ENCODE assay signal across 7 mouse cellular contexts in genomic region chr17:83527651-83528381, GRCm38 (mm10). TPM values are rescaled to one million over a fixed set of nuclear protein-coding genes. Genes with fewer than 3 reads are reported as not detected.
DNase-seq lines count a peak whose midpoint lies in the region; ATAC-seq lines count a peak whose summit lies in the region.

No protein-coding gene starts in this region.

- H3K9me3 ChIP-seq in heart, embryonic 16.5 days (replicated peaks; ENCODE audit: control insufficient read depth, low read length), result no peaks in the 10 kb centered on the region

- H3K27me3 ChIP-seq in heart, embryonic 16.5 days (ENCODE audit: control insufficient read depth, insufficient read depth, low read length), result no peaks in the 10 kb centered on the region

- ATAC-seq in heart, embryonic 16.5 days (replicated peaks; ENCODE audit: extremely low read depth, insufficient read depth, low FRiP score), result peak; percentile 66
- ATAC-seq in megakaryocyte, adult 5-6 weeks (ENCODE audit: poor library complexity, severe bottlenecking), result peak; percentile 66

- H3K4me1 ChIP-seq in heart, embryonic 16.5 days (ENCODE audit: control insufficient read depth, insufficient read depth, low read length), result peaks cover 13% of the 10 kb centered on the region

- peak; percentile 88 for DNase-seq in R1 (ENCODE audit: low read depth, low spot score)
- peak; percentile 73 for DNase-seq in embryo, embryonic 11 days
- DNase-seq in kidney, postnatal 14 days, result peak; percentile 67
- peak; percentile 65 for DNase-seq in testis, postnatal 10 days (ENCODE audit: low spot score)
- DNase-seq in layer of hippocampus, adult 9-10 months (ENCODE audit: low spot score), result no peak

- H3K4me2 ChIP-seq in heart, embryonic 16.5 days (ENCODE audit: low read depth, low read length), result peak overlapping the region; percentile 56

- peak overlapping the region; percentile 79 for H3K27ac ChIP-seq in heart, embryonic 16.5 days (ENCODE audit: low read length)

- no peaks in the 10 kb centered on the region for H3K36me3 ChIP-seq in heart, embryonic 16.5 days (ENCODE audit: control insufficient read depth, insufficient read depth)

- H3K9ac ChIP-seq in heart, embryonic 16.5 days (ENCODE audit: low read length), result peak overlapping the region; percentile 54

- H3K4me3 ChIP-seq in heart, embryonic 16.5 days (ENCODE audit: low read length), result peak overlapping the region; percentile 42

- 8% methylated on average over 17 of the region's 17 CpGs for WGBS in heart, embryonic 16.5 days

RNA-seq across cellular contexts. Expression of gene Cox7a2l, which starts 10.7 kb away (rescaled TPM):
- polyA plus RNA-seq in heart, embryonic 16.5 days (2015; fragmentation: Nextera tagmentation; extraction: Ambion mirVana), result 234 and 239 TPM in 2 replicates
- 266 and 313 TPM in 2 replicates for total RNA-seq in megakaryocyte, adult 5-6 weeks (2015)
- total RNA-seq in megakaryocyte, adult 5-6 weeks (2017), result 182 and 228 TPM in 2 replicates
